Mouse (Mus musculus) layer of hippocampus, adult 6 months (tissue): ENCODE measurements around the gene Tnnt3. TPM values are rescaled to one million over a fixed set of nuclear protein-coding genes. Genes with fewer than 3 reads are reported as not detected.

Experiments used
- long read RNA-seq, 2 experiments: library from polyadenylated mRNA; unstranded; transcript quantifications; one replicate each; pipeline ENCODE4 v2.0.0; 2019 to 2020
- polyA plus RNA-seq: library from polyadenylated mRNA; unstranded; fragments of <200 nt; fragmentation: Nextera tagmentation; gene quantifications from 2 replicates; pipeline ENCODE4 v1.2.3, GENCODE M21; 2021

Tnnt3 gene
- 0.19 and 0.25 TPM in 2 replicates for polyA plus RNA-seq
- long read RNA-seq, experiment 1, partial matches to known transcripts, result 1 of 1 reads
- long read RNA-seq, experiment 1, other reads (novel, unspliced or antisense), result 0 of 1 reads
- long read RNA-seq, experiment 2, result 0 reads

GRCm38 (mm10) chr7:142498575-142498974 lies at the start of gene Tnnt3:
Tnnt3 (plus strand) TSS chr7:142498836.

DNA sequence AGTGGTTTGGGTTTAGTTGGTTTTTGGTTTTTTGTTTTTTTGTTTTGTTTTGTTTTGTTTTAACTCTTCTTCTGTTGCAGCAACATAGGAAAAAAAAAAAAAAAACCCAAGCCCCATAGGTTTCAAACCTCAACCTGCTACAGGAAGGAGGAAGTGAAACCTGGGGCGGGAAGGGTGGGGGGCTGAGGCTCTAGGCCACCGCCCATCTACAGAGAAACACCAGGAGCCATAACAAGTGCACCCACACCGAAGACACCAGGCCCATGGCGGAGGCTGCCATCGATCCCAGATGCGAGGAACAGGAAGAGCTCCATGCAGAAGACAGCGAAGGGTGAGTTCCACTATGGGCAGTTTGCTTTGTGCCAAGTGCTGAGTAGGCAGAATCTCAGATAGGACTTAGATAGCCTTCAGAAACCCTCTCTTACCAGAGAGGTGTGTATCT lies 38.0 kb upstream of the Tnnt3 start, which contains the start of gene Lsp1:
Gene Lsp1 (plus strand): TSS at position 174 of the 442 bp plus-strand sequence.

DNA sequence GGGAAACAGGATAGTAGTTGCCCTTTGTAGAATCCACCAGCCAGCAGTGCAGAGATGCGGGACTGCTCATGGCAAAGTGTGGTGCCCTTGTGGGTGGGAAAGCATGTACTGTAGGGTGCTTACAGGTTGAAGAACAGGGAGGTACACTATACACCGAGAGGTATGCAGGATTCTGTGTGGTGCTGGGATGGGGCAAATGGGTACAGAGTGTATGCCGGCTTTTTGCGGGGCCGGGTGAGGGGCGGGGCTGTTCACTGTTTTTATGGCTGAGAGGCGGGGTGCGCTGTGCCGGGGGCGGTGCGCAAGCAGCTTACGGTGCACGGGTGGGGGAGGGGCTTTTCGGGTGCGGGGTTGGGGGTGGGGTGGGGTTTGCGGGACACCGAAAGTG lies 34.0 kb downstream of the Tnnt3 start, which contains the start of gene Mrpl23:
Gene Mrpl23 (plus strand): TSS at position 16 of the 388 bp plus-strand sequence.

Other genes with a start within 250 kb of the Tnnt3 start
- not detected in 2 replicates for gene Gm2431, start 240.5 kb upstream of the Tnnt3 start, polyA plus RNA-seq
- not detected in 2 replicates for gene Gm4559, start 224.5 kb upstream of the Tnnt3 start, polyA plus RNA-seq
- not detected in 2 replicates for gene Krtap5-1, start 201.7 kb upstream of the Tnnt3 start, polyA plus RNA-seq
- not detected in 2 replicates for gene Krtap5-4, start 195.3 kb upstream of the Tnnt3 start, polyA plus RNA-seq
- 36.8 and 37.1 TPM in 2 replicates for gene Ifitm10, start 125.1 kb upstream of the Tnnt3 start, polyA plus RNA-seq
- gene Gm49369, start 116.2 kb upstream of the Tnnt3 start, polyA plus RNA-seq, result 0.75 and 1.3 TPM in 2 replicates
- 498 and 676 TPM in 2 replicates for gene Ctsd, start 110.8 kb upstream of the Tnnt3 start, polyA plus RNA-seq
- gene Syt8, start 64.0 kb upstream of the Tnnt3 start, polyA plus RNA-seq, result not detected in 2 replicates
- gene Tnni2, start 57.0 kb upstream of the Tnnt3 start, polyA plus RNA-seq, result 0.95 and 1.1 TPM in 2 replicates
- gene Lsp1, start 38.0 kb upstream of the Tnnt3 start, polyA plus RNA-seq, result 2.4 and 3.4 TPM in 2 replicates
- 42.3 and 45.9 TPM in 2 replicates for gene Mrpl23, start 33.9 kb downstream of the Tnnt3 start, polyA plus RNA-seq
- 6.2 and 19.9 TPM in 2 replicates for gene Igf2, start 168.0 kb downstream of the Tnnt3 start, polyA plus RNA-seq
- gene Gm49394, start 171.1 kb downstream of the Tnnt3 start, polyA plus RNA-seq, result not detected in 2 replicates
- 3.6 TPM in 1 of 2 replicates, not detected in the other for gene Ins2, start 244.5 kb downstream of the Tnnt3 start, polyA plus RNA-seq